Mouse (Mus musculus) intestine, postnatal 0 days (tissue): ENCODE data around the gene Csrnp2. TPM values are rescaled to one million over a fixed set of nuclear protein-coding genes. Genes with fewer than 3 reads are reported as not detected.

ENCODE experiments used
- ATAC-seq: fragments of 200-750 bp; cut with Nextera tagmentation; 2 replicates; pipeline ENCODE4 v1.8.0; 2017; ENCODE audit warnings: mild to moderate bottlenecking, moderate TSS enrichment, moderate library complexity
- H3K27ac ChIP-seq: fragments of 300-500 bp; sonication (generic); 2 replicates; pipeline ENCODE4 v1.5.1; 2014; ENCODE audit warnings: mild to moderate bottlenecking, low read depth, low read length, moderate library complexity
- H3K27me3 ChIP-seq: fragments of 300-500 bp; sonication (generic); replicated peaks from 2 replicates; pipeline ENCODE4 v1.6.1; 2014; ENCODE audit warnings: low read length, mixed read lengths; ENCODE audit not compliant: control insufficient read depth, insufficient read depth
- H3K36me3 ChIP-seq: fragments of 300-500 bp; sonication (generic); 2 replicates; pipeline ENCODE4 v1.6.1; 2014; ENCODE audit warnings: mild to moderate bottlenecking, moderate library complexity; ENCODE audit not compliant: control insufficient read depth, insufficient read depth
- H3K4me1 ChIP-seq: fragments of 300-500 bp; sonication (generic); replicated peaks from 2 replicates; pipeline ENCODE4 v1.6.1; 2014; ENCODE audit warnings: antibody characterized with exemption, low read length, mixed read lengths; ENCODE audit not compliant: control insufficient read depth, insufficient read depth
- H3K4me2 ChIP-seq: fragments of 300-500 bp; sonication (generic); replicated peaks from 2 replicates; pipeline ENCODE4 v1.6.1; 2014; ENCODE audit warnings: low read depth, mild to moderate bottlenecking, moderate library complexity
- H3K4me3 ChIP-seq: fragments of 300-500 bp; sonication (generic); 2 replicates; pipeline ENCODE4 v1.5.1; 2014; ENCODE audit warnings: low read depth, low read length
- H3K9ac ChIP-seq: fragments of 300-500 bp; sonication (generic); 2 replicates; pipeline ENCODE4 v1.6.1; 2014; ENCODE audit warnings: mild to moderate bottlenecking, low read depth, low read length
- H3K9me3 ChIP-seq: fragments of 300-500 bp; sonication (generic); 2 replicates; pipeline ENCODE4 v1.6.1; 2016; ENCODE audit warnings: mixed run types; ENCODE audit not compliant: control insufficient read depth
- CTCF ChIP-seq: sonication (generic); IDR thresholded peaks from 2 replicates; pipeline ENCODE4 v1.5.1; 2016; ENCODE audit warnings: low read depth, mild to moderate bottlenecking, control low read depth, antibody characterized with exemption, moderate library complexity
- WGBS: fragments of 180-500 bp; shearing (Covaris S2); extraction: QIAGEN DNeasy Blood & Tissue Kit; methylation state at CpG from one replicate; pipeline ENCODE4 v1.1.7; 2014; 5-methylcytosine and 5-hydroxymethylcytosine counted together
- polyA plus RNA-seq: library from polyadenylated mRNA; unstranded; fragments of >200 nt; fragmentation: Nextera tagmentation; extraction: Ambion mirVana; gene quantifications from 2 replicates; pipeline ENCODE4 v1.2.1, GENCODE M21; 2015

Gene Csrnp2
- polyA plus RNA-seq, 1 experiment from 2014 or later = 3.1 TPM

DNA sequence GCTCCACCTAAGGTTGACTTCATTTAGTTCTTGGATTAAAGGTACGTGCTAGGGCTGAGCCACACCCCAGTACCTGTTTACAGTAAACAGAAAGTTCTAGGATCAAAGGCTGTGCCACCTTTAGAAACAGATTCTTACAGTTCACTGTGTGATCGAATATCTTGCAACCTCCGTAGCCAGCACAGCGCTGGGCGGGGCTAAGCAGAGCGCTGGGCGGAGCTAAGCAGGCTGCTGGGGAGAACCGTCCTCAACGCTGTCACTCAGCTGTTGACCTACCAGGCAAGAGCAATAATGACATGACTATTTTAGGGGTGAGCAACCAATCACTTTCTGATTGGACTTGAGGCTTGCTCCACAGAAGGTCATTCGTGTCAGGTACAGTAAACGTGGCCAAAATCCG, 34.3 kb downstream of the Csrnp2 start:
- H3K4me3 ChIP-seq = no peak overlapping the region
- H3K27ac ChIP-seq = no peak overlapping the region
- peak; percentile 29; the same call in 1 of the 2 replicates for ATAC-seq
- H3K9ac ChIP-seq = no peak overlapping the region
- WGBS = 13% methylated on average over 12 of the region's 12 CpGs
- no peak for TF ChIP-seq CTCF
- H3K4me1 ChIP-seq = peaks cover 3% of the 10 kb centered on the region; the same call in 1 of the 2 replicates
- H3K4me2 ChIP-seq = peak overlapping the region; percentile 30; the same call in 1 of the 2 replicates
- no peaks in the 10 kb centered on the region for H3K27me3 ChIP-seq
- no peaks in the 10 kb centered on the region for H3K36me3 ChIP-seq
- no peaks in the 10 kb centered on the region for H3K9me3 ChIP-seq

- H3K9ac ChIP-seq = no peak overlapping the region
- no peak overlapping the region for H3K4me2 ChIP-seq
- WGBS = 37% methylated on average over 10 of the region's 10 CpGs
- ATAC-seq = no peak
- no peaks in the 10 kb centered on the region for H3K36me3 ChIP-seq
- peaks cover 3% of the 10 kb centered on the region; the same call in 1 of the 2 replicates for H3K4me1 ChIP-seq
- H3K4me3 ChIP-seq = no peak overlapping the region
- TF ChIP-seq CTCF = peak; percentile 81
- no peaks in the 10 kb centered on the region for H3K9me3 ChIP-seq
- no peaks in the 10 kb centered on the region for H3K27me3 ChIP-seq
- no peak overlapping the region for H3K27ac ChIP-seq
Observed at GRCm38 (mm10) chr15:100458055-100458454, 37.2 kb downstream of the Csrnp2 start.

DNA sequence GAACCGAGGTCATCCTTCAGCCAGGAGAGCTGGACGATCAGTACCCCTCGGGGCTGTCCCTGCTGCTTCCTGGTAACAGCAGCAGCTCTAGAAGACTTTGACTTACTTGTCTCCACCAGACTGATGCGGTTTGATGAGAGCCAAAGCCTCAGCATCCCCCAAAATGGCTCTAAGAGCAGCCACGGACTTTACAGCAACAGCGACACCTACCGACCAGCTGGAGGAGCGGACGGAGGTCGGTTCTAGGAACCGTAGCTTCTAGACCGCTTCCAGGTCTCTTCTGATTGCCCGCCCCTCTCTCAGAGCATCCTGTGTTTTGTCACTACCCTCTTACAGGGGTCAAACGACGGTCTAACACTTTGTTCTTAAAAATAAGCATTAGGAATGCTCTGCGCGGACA, 37.9 kb downstream of the Csrnp2 start:
- Histone ChIP-seq H3K4me2 (peak overlapping the region; percentile 48), H3K27ac (no peak overlapping the region)

GRCm38 (mm10) chr15:100456356-100456991, 38.8 kb downstream of the Csrnp2 start:
- no peak for TF ChIP-seq CTCF
- ATAC-seq = no peak
- WGBS = 69% methylated on average over 7 of the region's 7 CpGs
- Histone ChIP-seq H3K9ac (no peak overlapping the region), H3K4me3 (no peak overlapping the region), H3K4me1 (peaks cover 3% of the 10 kb centered on the region; the same call in 1 of the 2 replicates), H3K27me3 (no peaks in the 10 kb centered on the region), H3K36me3 (no peaks in the 10 kb centered on the region), H3K27ac (no peak overlapping the region), H3K9me3 (no peaks in the 10 kb centered on the region), H3K4me2 (no peak overlapping the region)

More for the DNA sequence above, 37.9 kb downstream of the Csrnp2 start:
- H3K36me3 ChIP-seq = no peaks in the 10 kb centered on the region
- H3K9me3 ChIP-seq = no peaks in the 10 kb centered on the region
- peaks cover 3% of the 10 kb centered on the region; the same call in 1 of the 2 replicates for H3K4me1 ChIP-seq
- no peak overlapping the region for H3K9ac ChIP-seq
- H3K27me3 ChIP-seq = no peaks in the 10 kb centered on the region
- peak; percentile 96 for TF ChIP-seq CTCF
- no peak for ATAC-seq
- WGBS = 8% methylated on average over 17 of the region's 17 CpGs
- H3K4me3 ChIP-seq = no peak overlapping the region

DNA sequence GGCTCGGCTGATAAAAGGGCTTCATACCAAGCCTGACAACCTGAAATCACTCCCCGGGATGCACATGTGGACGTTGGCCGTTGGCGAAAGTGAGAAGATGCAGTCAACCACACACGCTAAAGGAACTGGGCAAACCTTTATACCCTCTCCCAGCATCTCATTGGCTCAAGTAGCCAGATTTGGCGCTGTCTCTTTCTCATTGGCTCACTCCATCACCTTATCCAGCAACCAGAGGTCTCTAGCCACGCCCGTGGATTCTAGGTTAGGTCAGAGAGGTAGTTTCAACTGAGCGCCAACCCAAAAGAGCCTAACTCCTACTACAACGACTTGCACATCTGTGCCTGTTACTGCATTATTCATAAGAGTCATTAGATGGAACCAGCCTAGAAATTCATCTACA, 42.8 kb downstream of the Csrnp2 start:
- no peaks in the 10 kb centered on the region for H3K36me3 ChIP-seq
- 0 out of 2 replicates have a peak, but pooled peaks cover 3% of the 10 kb centered on the region for H3K4me1 ChIP-seq
- TF ChIP-seq CTCF = no peak
- no peak overlapping the region for H3K4me3 ChIP-seq
- H3K27me3 ChIP-seq = no peaks in the 10 kb centered on the region
- H3K9me3 ChIP-seq = no peaks in the 10 kb centered on the region
- no peak overlapping the region for H3K4me2 ChIP-seq
- no peak overlapping the region for H3K9ac ChIP-seq
- H3K27ac ChIP-seq = no peak overlapping the region
- ATAC-seq = no peak
- WGBS = 66% methylated on average over 11 of the region's 11 CpGs

- Histone ChIP-seq H3K9ac (no peak overlapping the region), H3K4me1 (0 out of 2 replicates have a peak, but pooled peaks cover 3% of the 10 kb centered on the region), H3K27me3 (no peaks in the 10 kb centered on the region), H3K36me3 (no peaks in the 10 kb centered on the region), H3K9me3 (no peaks in the 10 kb centered on the region), H3K4me2 (no peak overlapping the region), H3K4me3 (no peak overlapping the region), H3K27ac (no peak overlapping the region)
- ATAC-seq = no peak
- 61% methylated on average over 16 of the region's 16 CpGs for whole genome bisulfite sequencing
- TF ChIP-seq CTCF = no peak
Observed at GRCm38 (mm10) chr15:100451245-100451644, 44.0 kb downstream of the Csrnp2 start.
